Mouse (Mus musculus) neural tube, embryonic 10.5 days (tissue): Measurements from ENCODE around the gene Elovl6.

Experiments used
- DNase-seq: peaks from one replicate; pipeline ENCODE4 v3.0.0-alpha.2; 2017; ENCODE audit warnings: low spot score; ENCODE audit errors: extremely low spot score

The Elovl6 gene

GRCm38 (mm10) chr3:129686698-129687333 lies 154.7 kb downstream of the Elovl6 start:
- DNase-seq, result peak; percentile 44

- no peak for DNase-seq
Observed at GRCm38 (mm10) chr3:129687429-129687828, 155.3 kb downstream of the Elovl6 start.
